Mouse (Mus musculus) urinary bladder, postnatal 10 days (tissue): ENCODE data around the gene Clk2.
"Not testable (repeated sequence)": the region's sequence is repeated elsewhere in the genome, so short reads cannot be mapped to it uniquely, and the experiment has no call there.

Experiments used
- DNase-seq: peaks from one replicate; pipeline ENCODE4 v3.0.0; 2022; ENCODE audit warnings: low spot score

Gene Clk2

GRCm38 (mm10) chr3:89159616-89160344 is 4.8 kb upstream of the Clk2 start, which contains the start of gene Hcn3:
Gene Hcn3, minus strand, starts transcription at chr3:89160196.
- no peak for DNase-seq

- DNase-seq, result not testable (repeated sequence)
Observed at GRCm38 (mm10) chr3:89161207-89161606, 3.4 kb upstream of the Clk2 start.

- DNase-seq, result no peak
Observed at GRCm38 (mm10) chr3:89161786-89162185, 2.8 kb upstream of the Clk2 start.

GRCm38 (mm10) chr3:89163123-89163522 is 1.5 kb upstream of the Clk2 start:
- DNase-seq, result no peak

- no peak for DNase-seq
Observed at GRCm38 (mm10) chr3:89163643-89164245, 851 bp upstream of the Clk2 start.

GRCm38 (mm10) chr3:89165268-89165870 is 774 bp downstream of the Clk2 start:
- no peak for DNase-seq

GRCm38 (mm10) chr3:89166945-89167344 is 2.4 kb downstream of the Clk2 start:
- no peak for DNase-seq

- DNase-seq, result no peak
Observed at GRCm38 (mm10) chr3:89174844-89175243, 10.2 kb downstream of the Clk2 start.

GRCm38 (mm10) chr3:89175544-89175943 is 10.9 kb downstream of the Clk2 start:
- no peak for DNase-seq

- no peak for DNase-seq
Observed at GRCm38 (mm10) chr3:89176421-89176820, 11.8 kb downstream of the Clk2 start.

GRCm38 (mm10) chr3:89177242-89178106 is 12.9 kb downstream of the Clk2 start, which contains the start of gene Scamp3:
Gene Scamp3, plus strand, starts transcription at chr3:89177473.
- peak; percentile 44 for DNase-seq

- DNase-seq, result no peak
Observed at GRCm38 (mm10) chr3:89178107-89178385, 13.5 kb downstream of the Clk2 start.

- no peak for DNase-seq
Observed at GRCm38 (mm10) chr3:89179056-89179455, 14.5 kb downstream of the Clk2 start.

- no peak for DNase-seq
Observed at GRCm38 (mm10) chr3:89181749-89182500, 17.3 kb downstream of the Clk2 start.

GRCm38 (mm10) chr3:89182531-89183057 is 18.0 kb downstream of the Clk2 start:
- DNase-seq, result no peak

- peak; percentile 46 for DNase-seq
Observed at GRCm38 (mm10) chr3:89183058-89183958, 18.7 kb downstream of the Clk2 start, which contains the start of gene Fam189b. Gene Fam189b, plus strand, starts transcription at chr3:89183143.

GRCm38 (mm10) chr3:89183959-89184315 is 19.3 kb downstream of the Clk2 start:
- no peak for DNase-seq

GRCm38 (mm10) chr3:89187197-89187596 is 22.6 kb downstream of the Clk2 start:
- no peak for DNase-seq

- DNase-seq, result no peak
Observed at GRCm38 (mm10) chr3:89187690-89188477, 23.3 kb downstream of the Clk2 start.

GRCm38 (mm10) chr3:89188478-89188875 is 23.9 kb downstream of the Clk2 start:
- no peak for DNase-seq
